Mouse (Mus musculus): Measurements from ENCODE around the gene Pelp1. TPM values are rescaled to one million over a fixed set of nuclear protein-coding genes. Genes with fewer than 3 reads are reported as not detected.
A peak's percentile ranks its signal among the peaks of the same experiment; 100 is the strongest.

Gene Pelp1
- 10 to 100 TPM; 38.7 to 39.9 TPM for total RNA-seq (2021)
- long read RNA-seq, experiment 1, transcript Pelp1-201 (17 exons, 3,435 nt), result major isoform, 12 of 26 reads
- long read RNA-seq, experiment 1, partial matches to known transcripts, result 11 of 26 reads
- long read RNA-seq, experiment 1, other reads (novel, unspliced or antisense), result 3 of 26 reads
- long read RNA-seq, experiment 2, transcript Pelp1-201 (17 exons, 3,435 nt), result major isoform, 12 of 22 reads
- long read RNA-seq, experiment 2, partial matches to known transcripts, result 9 of 22 reads
- long read RNA-seq, experiment 2, other reads (novel, unspliced or antisense), result 1 of 22 reads

GRCm38 (mm10) chr11:70409594-70410296 lies at the start of gene Pelp1:
Pelp1 (minus strand) TSS chr11:70410031.
- intact Hi-C loops (cut with DNase I), result no loop called here
- DNase-seq (ENCODE audit: low spot score in 2 of 2), result peak; percentile 88 to 91

- intact Hi-C loops (cut with DNase I), result no loop called here
Observed at GRCm38 (mm10) chr11:70458688-70459600, 49.1 kb upstream of the Pelp1 start, which contains the start of gene Zmynd15. Zmynd15 (plus strand) TSS chr11:70459433.

GRCm38 (mm10) chr11:70453261-70454044 lies 43.6 kb upstream of the Pelp1 start:
- DNase-seq (ENCODE audit: low spot score in 2 of 2), result no peak
- intact Hi-C loops (cut with DNase I), result loop anchor here (5.0 kb wide), 1 partner anchor 54 kb away; the partner anchor contains the start of gene Tm4sf5

More at GRCm38 (mm10) chr11:70458688-70459600, 49.1 kb upstream of the Pelp1 start, which contains the start of gene Zmynd15:
- DNase-seq (ENCODE audit: low spot score in 2 of 2), result no peak

- intact Hi-C loops (cut with DNase I), result loop anchor here (5.0 kb wide), 1 partner anchor 55 kb away; the partner anchor contains the start of gene Tm4sf5
- DNase-seq (ENCODE audit: low spot score in 2 of 2), result peak; percentile 95 to 96
Observed at GRCm38 (mm10) chr11:70451797-70452498, 42.1 kb upstream of the Pelp1 start, which contains the start of gene Med11. Med11 (plus strand) TSS chr11:70451919.

GRCm38 (mm10) chr11:70450926-70451325 lies 41.1 kb upstream of the Pelp1 start:
- intact Hi-C loops (cut with DNase I), result loop anchor here (5.0 kb wide), 1 partner anchor 56 kb away; the partner anchor contains the start of gene Tm4sf5
- DNase-seq (ENCODE audit: low spot score in 2 of 2), result no peak

GRCm38 (mm10) chr11:70447373-70447772 lies 37.5 kb upstream of the Pelp1 start:
- DNase-seq (ENCODE audit: low spot score in 2 of 2), result no peak
- intact Hi-C loops (cut with DNase I), result no loop called here

- intact Hi-C loops (cut with DNase I), result no loop called here
- DNase-seq (ENCODE audit: low spot score in 2 of 2), result no peak
Observed at GRCm38 (mm10) chr11:70446756-70447155, 36.9 kb upstream of the Pelp1 start.

- intact Hi-C loops (cut with DNase I), result no loop called here
- no peak for DNase-seq (ENCODE audit: low spot score in 2 of 2)
Observed at GRCm38 (mm10) chr11:70444667-70445066, 34.8 kb upstream of the Pelp1 start.

- intact Hi-C loops (cut with DNase I), result no loop called here
- no peak for DNase-seq (ENCODE audit: low spot score in 2 of 2)
Observed at GRCm38 (mm10) chr11:70443964-70444363, 34.1 kb upstream of the Pelp1 start.

- no peak for DNase-seq (ENCODE audit: low spot score in 2 of 2)
- intact Hi-C loops (cut with DNase I), result no loop called here
Observed at GRCm38 (mm10) chr11:70441882-70442281, 32.1 kb upstream of the Pelp1 start.

- intact Hi-C loops (cut with DNase I), result no loop called here
- DNase-seq (ENCODE audit: low spot score in 2 of 2), result no peak
Observed at GRCm38 (mm10) chr11:70440637-70441036, 30.8 kb upstream of the Pelp1 start.

- intact Hi-C loops (cut with DNase I), result loop anchor here (10.0 kb wide), 1 partner anchor 206 kb away; the partner anchor contains the start of genes Rnf167 and Slc25a11
- DNase-seq (ENCODE audit: low spot score in 2 of 2), result no peak
Observed at GRCm38 (mm10) chr11:70438728-70439374, 29.0 kb upstream of the Pelp1 start.

- DNase-seq (ENCODE audit: low spot score in 2 of 2), result no peak
- intact Hi-C loops (cut with DNase I), result loop anchor here (10.0 kb wide), 1 partner anchor 207 kb away; the partner anchor contains the start of genes Rnf167 and Slc25a11
Observed at GRCm38 (mm10) chr11:70437426-70437825, 27.6 kb upstream of the Pelp1 start.

- intact Hi-C loops (cut with DNase I), result loop anchor here (10.0 kb wide), 1 partner anchor 209 kb away; the partner anchor contains the start of genes Rnf167 and Slc25a11
- no peak for DNase-seq (ENCODE audit: low spot score in 2 of 2)
Observed at GRCm38 (mm10) chr11:70435476-70435875, 25.6 kb upstream of the Pelp1 start.

- no peak for DNase-seq (ENCODE audit: low spot score in 2 of 2)
- intact Hi-C loops (cut with DNase I), result loop anchor here (5.0 to 10.0 kb wide), 3 partner anchors 73 to 323 kb away; partner anchors contain the start of genes Rnf167, Slc25a11 and Tm4sf5
Observed at GRCm38 (mm10) chr11:70433951-70434350, 24.1 kb upstream of the Pelp1 start.

GRCm38 (mm10) chr11:70433569-70433943 lies 23.7 kb upstream of the Pelp1 start:
- intact Hi-C loops (cut with DNase I), result loop anchor here (5.0 to 10.0 kb wide), 3 partner anchors 74 to 324 kb away; partner anchors contain the start of genes Rnf167, Slc25a11 and Tm4sf5
- DNase-seq (ENCODE audit: low spot score in 2 of 2), result no peak
